Mouse (Mus musculus) heart, adult 9 months (tissue): Measurements from ENCODE around the gene Elp4.

Experiments
- DNase-seq, 2 experiments: peaks; one replicate each; pipeline ENCODE4 v3.0.0; 2022; ENCODE audit warnings: low spot score in 2 of 2

Elp4 gene

GRCm38 (mm10) chr2:105730704-105731103, 173.7 kb downstream of the Elp4 start:
- no peak for DNase-seq

- DNase-seq: no peak
Measured at GRCm38 (mm10) chr2:105726657-105727056, 177.7 kb downstream of the Elp4 start.

DNA sequence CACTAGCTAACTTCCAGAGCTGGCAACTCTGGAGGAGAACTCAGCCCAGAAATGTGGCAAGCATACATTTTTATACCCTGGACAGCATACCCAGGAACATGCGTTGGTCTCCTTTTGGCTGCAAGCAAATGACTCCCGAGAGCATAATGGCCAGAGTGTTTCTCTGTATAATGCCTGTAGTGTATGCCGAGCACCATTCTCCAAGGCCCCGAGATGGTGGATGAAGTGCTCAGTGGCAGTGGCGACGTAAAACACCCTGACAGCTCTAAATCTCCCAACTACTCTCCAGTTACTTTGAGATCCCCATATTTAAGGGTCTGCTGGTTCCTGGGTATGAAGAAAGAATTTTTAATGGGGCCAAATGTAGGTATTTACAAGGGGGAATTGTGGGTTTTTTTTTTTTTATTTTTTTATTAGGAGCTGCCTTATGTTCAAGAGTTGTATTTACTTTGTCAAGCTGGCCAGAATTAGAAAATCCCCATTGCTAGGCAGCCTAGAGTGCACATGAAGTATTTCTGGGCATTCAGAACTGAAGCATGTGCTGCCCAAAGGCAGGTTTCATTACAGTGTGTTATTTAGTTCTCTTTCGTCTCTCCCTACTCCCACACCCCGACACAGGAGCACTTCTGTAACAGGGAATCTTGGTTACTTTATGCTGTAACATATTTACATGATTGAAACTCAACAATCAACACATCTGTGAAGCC, 188.8 kb downstream of the Elp4 start:
- no peak for DNase-seq

DNA sequence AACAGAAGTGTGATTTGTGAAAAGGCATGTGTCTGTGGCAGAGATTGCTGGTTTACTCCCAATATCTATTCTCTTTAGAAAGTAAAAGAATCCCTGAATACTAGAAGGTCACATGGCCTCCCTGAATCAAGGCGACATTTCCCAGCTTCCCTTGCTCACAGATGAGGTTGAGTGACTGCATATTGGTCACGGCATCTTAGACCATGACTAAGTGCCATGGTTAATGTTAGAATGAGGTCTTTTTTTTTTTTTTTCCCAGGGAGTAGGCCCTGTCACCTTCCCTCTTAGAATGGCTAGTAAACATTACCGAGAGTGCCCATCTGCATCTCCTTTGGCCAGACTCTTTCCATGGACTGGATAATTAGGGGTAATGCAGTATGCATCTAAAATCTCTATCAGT, 193.9 kb downstream of the Elp4 start:
- DNase-seq: no peak

GRCm38 (mm10) chr2:105709126-105709525, 195.2 kb downstream of the Elp4 start:
- DNase-seq: no peak

GRCm38 (mm10) chr2:105705320-105705719, 199.0 kb downstream of the Elp4 start:
- DNase-seq: no peak

DNA sequence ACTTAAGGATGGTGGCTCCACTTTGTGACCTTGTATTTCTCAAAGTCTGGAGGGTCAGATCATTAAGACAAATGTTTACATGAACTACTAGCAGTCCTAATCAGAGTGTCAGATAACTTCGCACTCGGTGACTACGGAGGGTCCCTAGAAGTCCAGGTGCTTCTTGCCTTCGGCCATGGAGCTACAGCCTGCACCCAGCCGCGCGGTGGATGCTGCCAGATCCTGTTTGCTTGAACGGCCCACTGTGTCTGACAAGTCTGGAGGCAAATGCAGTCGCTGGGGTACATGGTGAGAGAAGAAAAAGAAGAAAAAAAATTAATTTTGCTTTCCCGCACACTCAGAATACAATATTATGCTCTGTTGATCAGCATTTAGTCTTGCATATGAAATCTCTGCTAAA, 201.8 kb downstream of the Elp4 start:
- no peak for DNase-seq

- no peak for DNase-seq
Measured at GRCm38 (mm10) chr2:105701781-105702180, 202.6 kb downstream of the Elp4 start.

DNA sequence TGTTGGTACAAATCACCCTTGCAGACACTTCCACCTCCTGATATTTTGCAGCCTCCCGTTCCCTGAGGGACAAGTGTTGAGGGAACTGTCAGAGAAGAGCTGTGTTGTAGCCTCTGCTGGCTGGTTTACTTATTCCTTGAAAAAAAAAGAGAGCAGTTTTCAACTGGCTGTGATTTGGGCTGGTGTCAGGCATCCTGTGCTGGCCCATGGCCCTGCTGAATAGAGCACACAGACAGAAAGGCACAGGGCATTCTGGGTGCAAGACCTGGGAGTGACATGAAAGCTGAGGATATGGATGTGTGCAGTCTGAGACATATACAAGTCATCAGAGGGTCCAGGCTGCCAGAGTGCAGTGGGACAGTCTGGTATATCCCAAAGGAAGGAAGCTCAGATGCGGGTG, 205.7 kb downstream of the Elp4 start:
- no peak for DNase-seq

DNA sequence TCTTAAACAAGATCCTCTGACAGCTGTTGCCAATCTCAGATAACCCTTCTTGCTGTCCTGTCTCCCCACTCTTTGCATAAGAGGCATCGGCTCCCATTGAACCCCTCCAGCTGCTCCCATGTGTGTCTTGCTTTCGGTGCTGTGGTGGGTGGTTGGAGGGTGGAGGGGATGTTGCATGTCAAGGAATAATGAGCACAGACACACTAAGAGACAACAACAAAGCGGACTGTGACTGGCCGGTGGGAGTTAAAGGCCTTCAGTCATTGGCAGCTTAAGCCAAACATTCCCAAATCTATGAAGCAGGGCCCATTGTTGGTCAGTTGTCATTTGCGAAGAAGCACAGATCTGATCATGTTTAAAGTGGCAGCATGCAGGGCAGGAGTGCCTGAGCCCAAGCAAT, 206.6 kb downstream of the Elp4 start:
- DNase-seq: no peak

GRCm38 (mm10) chr2:105691296-105691695, 213.1 kb downstream of the Elp4 start:
- no peak for DNase-seq

DNA sequence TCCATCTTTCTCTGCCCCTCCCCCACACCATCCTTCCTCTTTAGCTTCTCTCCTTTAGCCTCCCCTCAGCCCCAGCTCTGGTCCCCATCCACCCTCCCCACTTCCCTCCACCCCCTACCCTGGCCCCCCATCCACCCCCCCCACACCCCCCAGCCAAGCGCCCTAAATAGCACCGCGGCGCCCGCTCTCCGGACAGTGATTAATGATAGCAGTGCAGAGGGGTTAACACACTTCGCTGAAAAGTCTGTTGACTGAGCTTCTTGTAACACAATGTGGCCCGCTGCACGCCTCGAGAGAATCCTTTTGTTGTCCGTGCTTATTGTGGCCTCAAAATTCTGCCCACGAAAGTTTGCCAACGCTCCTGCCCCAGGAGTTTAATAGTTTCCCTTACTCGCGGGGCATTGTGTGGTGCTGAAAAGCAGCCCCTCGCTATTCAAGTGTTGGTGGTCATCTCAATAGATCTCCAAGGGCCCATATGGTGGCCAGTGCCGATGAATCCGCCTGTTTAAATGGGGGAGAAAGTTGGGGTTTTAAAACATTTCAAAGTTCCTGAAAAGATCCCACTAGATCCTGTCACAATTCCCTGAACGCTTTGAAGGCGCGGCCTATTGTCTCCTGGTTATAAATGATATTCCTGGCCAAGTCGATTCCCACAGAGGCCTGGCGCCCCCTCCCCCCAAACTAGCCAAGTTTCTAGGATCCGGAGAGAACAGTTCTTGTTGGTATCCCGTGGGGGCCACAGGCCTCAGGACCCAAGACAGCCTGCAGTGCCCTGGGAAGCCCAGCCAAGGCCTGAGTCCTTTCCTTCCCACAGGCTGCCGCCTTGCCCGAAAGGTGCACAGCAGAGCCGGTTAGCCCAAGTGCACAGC, 214.4 kb downstream of the Elp4 start:
- no peak for DNase-seq

- DNase-seq: no peak
Measured at GRCm38 (mm10) chr2:105689304-105689770, 215.0 kb downstream of the Elp4 start.

- no peak for DNase-seq
Measured at GRCm38 (mm10) chr2:105688436-105689303, 215.7 kb downstream of the Elp4 start.

DNA sequence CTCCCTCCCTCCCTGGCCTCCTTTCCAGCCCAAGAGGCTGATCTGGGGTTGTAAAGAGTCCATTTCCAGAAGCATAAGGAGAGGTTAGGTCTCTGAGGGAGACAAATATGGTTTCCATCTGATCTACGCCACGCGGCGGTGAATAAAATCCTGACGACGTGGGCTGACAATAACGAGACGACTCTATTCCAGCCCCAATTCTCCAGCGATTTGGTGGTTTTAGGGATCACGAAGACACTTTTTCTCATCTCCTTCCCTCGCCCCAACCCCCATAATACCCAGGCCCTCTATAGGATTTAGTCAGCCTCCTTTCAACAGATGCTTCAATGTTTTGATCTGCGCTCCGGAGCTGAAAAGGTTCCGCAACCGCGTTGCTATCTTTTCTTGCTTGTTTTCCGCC, 216.4 kb downstream of the Elp4 start:
- DNase-seq: no peak

DNA sequence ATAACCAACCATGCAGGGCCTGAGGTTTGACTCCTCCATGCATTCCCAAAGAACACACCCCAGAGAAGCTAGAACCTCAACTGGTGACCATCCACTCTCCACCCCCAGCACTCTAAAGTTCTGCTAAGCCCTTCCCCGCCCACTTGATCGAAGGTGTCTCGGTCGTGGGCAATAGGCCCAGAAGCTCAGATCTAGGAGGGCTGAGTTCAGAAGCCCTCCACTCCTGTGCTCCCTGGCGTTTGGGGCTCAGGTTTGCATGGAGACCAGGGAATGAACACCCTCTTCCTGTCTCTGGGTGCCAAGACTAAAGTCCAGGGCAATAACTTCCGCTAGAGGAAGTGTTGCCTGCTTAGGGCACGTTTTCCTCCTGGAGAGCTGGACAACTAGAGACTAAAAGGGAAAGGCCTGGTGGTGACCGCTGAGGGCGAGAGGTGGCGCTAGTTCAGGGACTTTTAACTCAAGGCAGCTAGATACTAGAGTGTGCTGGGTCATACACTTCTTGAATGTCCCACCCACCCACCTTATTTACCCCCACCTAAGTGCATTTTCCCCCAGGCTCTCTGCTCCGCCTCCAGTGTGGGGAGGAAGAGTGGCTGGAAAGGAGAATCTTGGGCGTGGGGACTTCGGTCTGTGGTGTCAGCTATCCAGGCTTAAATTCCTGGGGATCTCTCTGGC, 216.9 kb downstream of the Elp4 start:
- no peak for DNase-seq

DNA sequence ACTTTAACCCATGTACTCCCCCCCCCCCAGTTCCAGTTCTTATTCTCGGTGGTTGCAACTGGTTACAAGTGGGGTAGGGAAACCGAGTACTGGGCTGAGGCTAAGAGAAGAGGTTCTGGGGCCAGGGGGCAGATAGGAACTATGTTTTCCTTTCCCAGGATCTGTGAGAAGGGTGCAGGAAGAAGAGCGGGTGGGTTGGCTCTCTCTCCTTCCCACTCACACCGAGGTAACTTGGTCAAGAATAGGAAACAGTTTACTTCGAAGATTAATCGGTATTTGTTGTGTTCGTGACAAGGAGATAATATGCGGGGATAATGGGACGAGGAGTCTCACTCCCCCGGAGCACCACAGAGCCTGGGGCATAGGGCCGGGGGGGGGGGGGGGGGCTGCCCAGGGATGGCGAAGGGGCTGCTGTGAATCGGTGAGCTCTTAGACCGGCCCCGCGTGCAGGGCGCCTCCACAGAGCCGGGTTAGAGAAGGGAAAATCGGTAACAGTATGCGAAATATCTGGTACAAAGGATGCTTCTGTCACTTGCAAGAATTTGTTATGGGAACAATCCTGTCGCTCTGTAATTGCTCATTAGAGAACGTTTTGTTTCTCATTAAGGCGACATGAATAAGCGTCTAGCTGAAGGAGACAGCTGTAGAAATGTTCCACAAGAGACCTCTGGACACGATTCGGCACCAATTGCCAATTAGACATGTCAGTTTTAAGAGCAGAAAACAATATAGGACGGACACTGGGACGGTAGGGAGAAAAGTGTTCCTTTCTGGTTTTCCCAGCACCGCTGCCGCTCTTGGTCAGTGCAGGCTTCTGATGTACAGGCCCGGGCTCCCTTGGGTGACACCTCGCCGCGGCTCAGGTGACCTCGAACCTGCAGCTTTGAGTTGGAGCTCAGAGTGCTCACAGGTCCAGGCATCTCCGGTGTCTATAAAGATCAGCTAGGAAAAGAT, 217.7 kb downstream of the Elp4 start:
- DNase-seq: no peak

DNA sequence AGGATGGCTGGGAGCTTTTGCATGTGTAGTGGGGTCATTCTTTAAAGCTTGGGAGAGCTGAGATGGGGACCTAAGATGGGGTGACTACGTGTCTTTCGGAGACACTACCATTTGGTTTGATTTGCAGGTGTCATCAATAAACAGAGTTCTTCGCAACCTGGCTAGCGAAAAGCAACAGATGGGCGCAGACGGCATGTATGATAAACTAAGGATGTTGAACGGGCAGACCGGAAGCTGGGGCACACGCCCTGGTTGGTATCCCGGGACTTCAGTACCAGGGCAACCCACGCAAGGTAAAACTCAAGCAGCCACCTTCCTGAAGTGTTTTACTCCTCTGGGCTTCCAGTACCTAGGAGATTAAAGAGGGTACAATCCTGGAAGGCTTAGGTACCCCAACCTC, 218.7 kb downstream of the Elp4 start:
- no peak for DNase-seq

- no peak for DNase-seq
Measured at GRCm38 (mm10) chr2:105684991-105685650, 219.2 kb downstream of the Elp4 start.
